In the genomic region with DNA sequence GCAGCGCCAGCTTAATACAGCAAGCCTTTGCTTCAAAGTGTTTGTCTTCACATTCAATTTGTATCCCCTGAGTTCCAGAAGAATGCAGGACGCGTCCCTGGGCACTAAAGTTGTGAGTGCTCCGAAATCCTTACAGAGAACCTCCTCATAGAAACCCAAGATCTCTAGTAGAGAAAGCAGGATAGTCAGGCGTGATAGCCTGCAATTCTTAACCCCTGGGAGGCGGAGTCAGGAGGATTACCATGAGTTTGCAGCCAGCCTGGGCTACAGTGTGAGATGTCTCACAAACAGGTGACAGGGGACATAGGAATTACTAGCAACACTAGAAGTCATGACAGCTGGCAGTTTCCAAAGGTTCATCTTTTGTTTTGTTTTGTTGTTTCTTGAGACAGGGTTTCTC, we compare ENCODE assay signal across 9 mouse cellular contexts. TPM values are rescaled to one million over a fixed set of nuclear protein-coding genes. Genes with fewer than 3 reads are reported as not detected.
DNase-seq lines count a peak whose midpoint lies in the region; ATAC-seq lines count a peak whose summit lies in the region.
"Had no signal": no experiment of that assay in that cellular context is flagged by ENCODE, and none has a peak within 500 bp of the region (broad histone marks: within the 10 kb centered on the region; RNA-seq: fewer than 3 reads in every experiment).

No protein-coding gene starts in this region.

- ATAC-seq in heart, embryonic 14.5 days (ENCODE audit: insufficient number of reproducible peaks, insufficient read depth, low FRiP score, low read depth): no peak
- no peak for ATAC-seq in hindbrain, embryonic 13.5 days (ENCODE audit: low FRiP score)
- 0 out of 2 replicates have a peak, but pooled peaks have one; percentile 19 for ATAC-seq in megakaryocyte, adult 5-6 weeks (ENCODE audit: poor library complexity, severe bottlenecking)

- H3K36me3 ChIP-seq in heart, embryonic 14.5 days (ENCODE audit: control insufficient read depth, insufficient read depth, low read length): peaks cover 57% of the 10 kb centered on the region
- H3K36me3 ChIP-seq in hindbrain, embryonic 13.5 days: peaks cover 84% of the 10 kb centered on the region

- no peak overlapping the region for H3K27ac ChIP-seq in heart, embryonic 14.5 days (replicated peaks in 1 of 2; ENCODE audit: control insufficient read depth in 1 of 2, insufficient read depth in 1 of 2, low read depth in 2 of 2, low read length in 2 of 2)
- H3K27ac ChIP-seq in hindbrain, embryonic 13.5 days: no peak overlapping the region

- no peak for DNase-seq in heart, adult 18-20 months
- DNase-seq in ES-CJ7 (ENCODE audit: low read depth, low spot score): peak; percentile 20
- no peak for DNase-seq in thymus, adult 18-20 months
- DNase-seq in cerebellum, postnatal 36 days: no peak
- no peak for DNase-seq in spleen, postnatal 4 days (ENCODE audit: low spot score in 2 of 2)

- no peaks in the 10 kb centered on the region for H3K9me3 ChIP-seq in heart, embryonic 14.5 days (ENCODE audit: control insufficient read depth, low read length)
- no peaks in the 10 kb centered on the region for H3K9me3 ChIP-seq in hindbrain, embryonic 13.5 days

- peak overlapping the region; percentile 48; the same call in 1 of the 2 replicates for H3K9ac ChIP-seq in heart, embryonic 14.5 days (ENCODE audit: low read length)
- no peak overlapping the region for H3K9ac ChIP-seq in hindbrain, embryonic 13.5 days

- H3K4me3 ChIP-seq in heart, embryonic 14.5 days (ENCODE audit: control insufficient read depth in 1 of 2, insufficient read depth in 1 of 2, low read depth in 1 of 2, low read length in 2 of 2): peak overlapping the region; percentile 11 to 30; a peak in 3 of 4 replicates
- 0 out of 2 replicates have a peak overlapping the region, but pooled peaks have one; percentile 19 for H3K4me3 ChIP-seq in hindbrain, embryonic 13.5 days

- peaks cover 10 to 25% of the 10 kb centered on the region in 2 experiments for H3K4me1 ChIP-seq in heart, embryonic 14.5 days (ENCODE audit: control insufficient read depth in 2 of 2, insufficient read depth in 2 of 2, low read length in 2 of 2)
- no peaks in the 10 kb centered on the region for H3K4me1 ChIP-seq in hindbrain, embryonic 13.5 days (replicated peaks)

- peak overlapping the region; percentile 60 for H3K4me2 ChIP-seq in heart, embryonic 14.5 days (ENCODE audit: low read length)
- peak overlapping the region; percentile 40 for H3K4me2 ChIP-seq in hindbrain, embryonic 13.5 days

- WGBS in heart, embryonic 14.5 days: 62% methylated on average over 6 of the region's 6 CpGs
- WGBS in hindbrain, embryonic 13.5 days: 58% methylated on average over 6 of the region's 6 CpGs

- H3K27me3 ChIP-seq in heart, embryonic 14.5 days (ENCODE audit: control insufficient read depth, insufficient read depth, low read length): no peaks in the 10 kb centered on the region
- no peaks in the 10 kb centered on the region for H3K27me3 ChIP-seq in hindbrain, embryonic 13.5 days
- H3K27me3 ChIP-seq: CH12.LX had no signal

RNA-seq across cellular contexts. Expression of a gene that starts 35.8 kb away (rescaled TPM):
- polyA plus RNA-seq in heart, embryonic 14.5 days (2014; fragmentation: Nextera tagmentation; extraction: Ambion mirVana): 17.8 and 19.1 TPM in 2 replicates
- total RNA-seq in heart, adult 18-20 months (2021): 10 to 100 TPM; 16.8 to 16.9 TPM
- polyA plus RNA-seq in hindbrain, embryonic 13.5 days (2015; fragmentation: Nextera tagmentation; extraction: Ambion mirVana): 19.6 and 21.3 TPM in 2 replicates
- 6.4 and 7.6 TPM in 2 replicates for total RNA-seq in megakaryocyte, adult 5-6 weeks (2015)
- 13.3 and 14.4 TPM in 2 replicates for total RNA-seq in megakaryocyte, adult 5-6 weeks (2017)
